In the genomic region with DNA sequence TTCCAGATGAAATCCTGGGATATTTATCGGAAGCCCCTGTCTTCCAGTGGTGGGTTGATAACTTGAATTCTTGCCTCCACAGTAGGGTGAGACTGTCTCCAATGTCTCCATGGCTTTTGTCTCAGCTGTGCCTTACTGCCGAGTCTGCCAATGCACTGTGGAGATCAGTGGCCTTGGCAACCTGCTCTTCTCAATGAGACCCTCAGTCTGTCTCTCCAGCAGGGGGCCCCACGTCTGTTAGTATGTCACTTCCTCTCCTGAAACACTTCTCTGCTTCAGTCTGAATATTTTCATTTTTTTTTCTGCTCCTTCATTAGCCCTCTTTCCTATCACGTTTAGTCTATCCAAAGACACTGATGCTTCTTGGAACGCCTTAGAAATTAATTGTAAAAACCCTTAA, we compare ENCODE assay signal across 11 mouse cellular contexts.
DNase-seq lines count a peak whose midpoint lies in the region; ATAC-seq and TF ChIP-seq lines count a peak whose summit lies in the region.
"Had no signal": no experiment of that assay in that cellular context is flagged by ENCODE, and none has a peak within 500 bp of the region (broad histone marks: within the 10 kb centered on the region; RNA-seq: fewer than 3 reads in every experiment).

No protein-coding gene starts in this region.

- no peaks in the 10 kb centered on the region for H3K9me3 ChIP-seq in kidney, embryonic 14.5 days (ENCODE audit: control insufficient read depth, low read length)

- H3K4me1 ChIP-seq in kidney, embryonic 14.5 days (ENCODE audit: control insufficient read depth, insufficient read depth, low read length): no peaks in the 10 kb centered on the region
- no peaks in the 10 kb centered on the region for H3K4me1 ChIP-seq in thymus, adult 2 months (replicated peaks; ENCODE audit: control insufficient read depth, insufficient read depth, low read length)

- DNase-seq in cerebellum, postnatal 10 days: peak; percentile 45 to 57
- no peak for DNase-seq in cerebellum, adult 11 months
- DNase-seq in kidney, postnatal 10 days: peak; percentile 28
- peak; percentile 50 for DNase-seq in thymus, postnatal 4 days
- DNase-seq in thymus, adult 2 months: no peak
- no peak for DNase-seq in ovary, postnatal 36 days (ENCODE audit: low spot score)
- no peak for DNase-seq in spleen, postnatal 14 days (ENCODE audit: low spot score in 2 of 2)
- DNase-seq: gastrocnemius, postnatal 10 days; layer of hippocampus, adult 9-11 months; lung, postnatal 14 days had no signal

- WGBS in kidney, embryonic 14.5 days: 77% methylated on average over 5 of the region's 5 CpGs
- WGBS in thymus, adult 2 months: 87% methylated on average over 5 of the region's 5 CpGs

- no peak for TF ChIP-seq POLR2A in thymus, adult 2 months (IDR thresholded peaks at IDR 0.05; ENCODE audit: control insufficient read depth, extremely low read depth, insufficient read depth, low read length, poor library complexity)

- peaks cover 37% of the 10 kb centered on the region for H3K36me3 ChIP-seq in kidney, embryonic 14.5 days (ENCODE audit: control insufficient read depth, insufficient read depth, low read length)
- H3K36me3 ChIP-seq in thymus, adult 2 months (ENCODE audit: control insufficient read depth, insufficient read depth, low read length): peaks cover 8% of the 10 kb centered on the region; the same call in 1 of the 2 replicates

- H3K9ac ChIP-seq in kidney, embryonic 14.5 days (ENCODE audit: low read depth, low read length): no peak overlapping the region

- no peaks in the 10 kb centered on the region for H3K27me3 ChIP-seq in kidney, embryonic 14.5 days (ENCODE audit: control insufficient read depth, insufficient read depth, low read length)
- H3K27me3 ChIP-seq in thymus, adult 2 months (ENCODE audit: control insufficient read depth, insufficient read depth, low read length): no peaks in the 10 kb centered on the region

- H3K4me3 ChIP-seq in kidney, embryonic 14.5 days (ENCODE audit: low read length): no peak overlapping the region
- H3K4me3 ChIP-seq in thymus, adult 2 months (ENCODE audit: control insufficient read depth, insufficient read depth, low read length): no peak overlapping the region

- ATAC-seq in kidney, embryonic 14.5 days (ENCODE audit: low FRiP score, low TSS enrichment): no peak

- H3K4me2 ChIP-seq in kidney, embryonic 14.5 days (replicated peaks; ENCODE audit: low read depth, low read length): no peak overlapping the region

- H3K27ac ChIP-seq in kidney, embryonic 14.5 days (ENCODE audit: low read depth, low read length): no peak overlapping the region
- no peak overlapping the region for H3K27ac ChIP-seq in thymus, adult 2 months (ENCODE audit: control insufficient read depth, insufficient read depth, low read length)

- no peak for TF ChIP-seq CTCF in thymus, adult 2 months (IDR thresholded peaks at IDR 0.05; ENCODE audit: borderline replicate concordance, control insufficient read depth, extremely low read depth, insufficient read depth, low read length, poor library complexity)

Comparison
In these comparisons a context has a peak if more than half of its experiments do, and no peak if none do; other contexts are left out.
1. DNase-seq: peak in cerebellum, postnatal 10 days (2 of 2), kidney, postnatal 10 days (single experiment) and thymus, postnatal 4 days (single experiment); none in cerebellum, adult 11 months (single experiment), thymus, adult 2 months (single experiment), ovary, postnatal 36 days (single experiment) and spleen, postnatal 14 days (0 of 2).